Mouse (Mus musculus) kidney, embryonic 14.5 days (tissue): ENCODE results near the gene Klk13. TPM values are rescaled to one million over a fixed set of nuclear protein-coding genes. Genes with fewer than 3 reads are reported as not detected.
"Not testable (repeated sequence)": the region's sequence is repeated elsewhere in the genome, so short reads cannot be mapped to it uniquely, and the experiment has no call there.

Experiments used
- ATAC-seq: fragments of 200-750 bp; cut with Nextera tagmentation; 2 replicates; pipeline ENCODE4 v1.8.0; 2017; ENCODE audit warnings: moderate number of reproducible peaks, mild to moderate bottlenecking, moderate TSS enrichment, moderate library complexity; ENCODE audit not compliant: low FRiP score, low TSS enrichment
- H3K27ac ChIP-seq: fragments of 300-500 bp; sonication (generic); 2 replicates; pipeline ENCODE4 v1.5.1; 2014; ENCODE audit warnings: low read depth, mild to moderate bottlenecking, low read length, moderate library complexity, mixed read lengths
- H3K27me3 ChIP-seq: fragments of 300-500 bp; sonication (generic); 2 replicates; pipeline ENCODE4 v1.6.1; 2014; ENCODE audit warnings: mild to moderate bottlenecking, low read length; ENCODE audit not compliant: control insufficient read depth, insufficient read depth
- H3K36me3 ChIP-seq: fragments of 300-500 bp; sonication (generic); 2 replicates; pipeline ENCODE4 v1.6.1; 2014; ENCODE audit warnings: low read length, mixed read lengths; ENCODE audit not compliant: control insufficient read depth, insufficient read depth
- H3K4me1 ChIP-seq: fragments of 300-500 bp; sonication (generic); 2 replicates; pipeline ENCODE4 v1.6.1; 2014; ENCODE audit warnings: low read length, mixed read lengths; ENCODE audit not compliant: control insufficient read depth, insufficient read depth
- H3K4me2 ChIP-seq: fragments of 300-500 bp; sonication (generic); replicated peaks from 2 replicates; pipeline ENCODE4 v1.6.1; 2014; ENCODE audit warnings: low read depth, mild to moderate bottlenecking, low read length
- H3K4me3 ChIP-seq: fragments of 300-500 bp; sonication (generic); 2 replicates; pipeline ENCODE4 v1.5.1; 2014; ENCODE audit warnings: mild to moderate bottlenecking, low read length
- H3K9ac ChIP-seq: fragments of 300-500 bp; sonication (generic); 2 replicates; pipeline ENCODE4 v1.6.1; 2014; ENCODE audit warnings: low read depth, mild to moderate bottlenecking, low read length, moderate library complexity
- H3K9me3 ChIP-seq: fragments of 300-500 bp; sonication (generic); 2 replicates; pipeline ENCODE4 v1.6.1; 2016; ENCODE audit warnings: low read length; ENCODE audit not compliant: control insufficient read depth
- WGBS: fragments of 180-500 bp; shearing (Covaris S2); extraction: QIAGEN DNeasy Blood & Tissue Kit; methylation state at CpG from one replicate; pipeline ENCODE4 v1.1.7; 2014; 5-methylcytosine and 5-hydroxymethylcytosine counted together
- polyA plus RNA-seq: library from polyadenylated mRNA; unstranded; fragments of >200 nt; fragmentation: Nextera tagmentation; extraction: Ambion mirVana; gene quantifications from 2 replicates; pipeline ENCODE4 v1.2.1, GENCODE M21; 2014

Klk13 gene
- 0.19 and 0.31 TPM in 2 replicates for polyA plus RNA-seq

DNA sequence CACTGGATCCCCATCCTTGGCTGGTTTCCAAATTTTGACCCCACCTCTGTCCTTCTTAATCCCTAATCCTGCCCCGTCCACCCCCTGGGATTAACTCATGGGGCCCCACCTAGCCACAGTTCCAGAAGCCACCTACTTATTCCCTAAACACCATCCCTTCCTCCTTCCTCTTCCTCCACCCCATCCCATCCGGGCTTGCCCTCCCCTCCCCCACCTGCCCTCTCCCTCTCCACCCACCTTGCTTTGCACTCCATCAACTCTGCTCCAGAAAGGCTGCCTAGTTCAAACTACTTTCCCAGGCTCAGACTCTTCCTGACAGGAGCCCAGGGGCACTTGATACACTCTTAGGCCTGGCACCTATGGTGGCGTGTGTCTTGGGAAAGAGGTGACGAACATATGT, at the start of gene Klk13:
TSS of gene Klk13 (plus strand) at position 301 of the 400 bp plus-strand sequence.
- H3K27ac ChIP-seq, result no peak within 1 kb of the TSS
- no peak for ATAC-seq
- WGBS, result 51% methylated on average over 4 of the region's 4 CpGs
- H3K9ac ChIP-seq, result no peak within 1 kb of the TSS
- H3K4me2 ChIP-seq, result peak within 1 kb of the TSS; percentile 22
- H3K9me3 ChIP-seq, result no peaks in the 10 kb centered on the region
- H3K4me3 ChIP-seq, result no peak within 1 kb of the TSS
- H3K4me1 ChIP-seq, result peaks cover 11% of the 10 kb centered on the region
- no peaks in the 10 kb centered on the region for H3K27me3 ChIP-seq
- H3K36me3 ChIP-seq, result no peaks in the 10 kb centered on the region

DNA sequence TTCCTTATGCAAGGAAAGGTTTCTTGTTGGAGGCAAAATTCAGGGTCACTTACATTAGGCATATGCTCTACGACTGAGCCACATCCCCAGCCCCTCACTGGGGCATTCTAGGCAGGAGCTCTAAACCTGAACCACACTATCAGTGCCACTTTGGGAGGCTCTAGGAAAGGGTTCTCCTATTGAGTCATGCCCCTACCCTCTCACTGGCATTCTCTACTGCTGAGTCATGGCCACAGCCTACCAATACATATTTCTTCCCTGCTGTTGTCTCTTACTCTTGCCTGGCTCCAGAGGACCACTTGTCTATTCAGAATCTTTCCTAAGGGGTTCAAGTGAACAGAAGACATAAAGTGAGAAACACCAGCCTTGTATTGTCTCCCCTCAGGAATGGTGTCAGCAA, 49.6 kb upstream of the Klk13 start:
- Histone ChIP-seq H3K4me1 (no peaks in the 10 kb centered on the region), H3K9ac (no peak overlapping the region), H3K4me3 (no peak overlapping the region), H3K36me3 (no peaks in the 10 kb centered on the region), H3K27me3 (no peaks in the 10 kb centered on the region), H3K27ac (no peak overlapping the region), H3K4me2 (no peak overlapping the region), H3K9me3 (no peaks in the 10 kb centered on the region)
- no peak for ATAC-seq
- WGBS, result 88% methylated on average over 1 of the region's 1 CpGs

DNA sequence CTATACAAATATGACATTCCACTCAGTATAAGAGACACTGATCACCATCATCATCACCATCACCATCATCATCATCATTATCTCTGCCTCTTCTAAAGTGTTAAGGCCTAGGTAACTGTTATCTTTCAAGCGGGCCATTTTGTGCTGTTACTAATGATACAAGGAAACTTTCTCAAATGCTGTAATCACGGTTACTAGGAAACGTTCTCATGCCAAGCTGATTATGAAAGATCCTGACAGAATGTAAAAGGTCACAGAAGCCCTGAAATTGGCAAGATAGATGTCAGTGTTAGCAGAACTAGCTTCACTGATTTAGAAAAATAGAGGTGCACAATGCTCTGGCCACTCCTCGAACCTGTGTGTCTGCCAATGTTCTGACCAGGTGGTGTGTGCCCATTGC, 45.1 kb upstream of the Klk13 start:
- ATAC-seq, H3K36me3 ChIP-seq, H3K27me3 ChIP-seq, H3K4me3 ChIP-seq, H3K4me2 ChIP-seq, H3K27ac ChIP-seq, H3K4me1 ChIP-seq, H3K9ac ChIP-seq, H3K9me3 ChIP-seq: not testable (repeated sequence)
- 89% methylated on average over 4 of the region's 4 CpGs for WGBS

DNA sequence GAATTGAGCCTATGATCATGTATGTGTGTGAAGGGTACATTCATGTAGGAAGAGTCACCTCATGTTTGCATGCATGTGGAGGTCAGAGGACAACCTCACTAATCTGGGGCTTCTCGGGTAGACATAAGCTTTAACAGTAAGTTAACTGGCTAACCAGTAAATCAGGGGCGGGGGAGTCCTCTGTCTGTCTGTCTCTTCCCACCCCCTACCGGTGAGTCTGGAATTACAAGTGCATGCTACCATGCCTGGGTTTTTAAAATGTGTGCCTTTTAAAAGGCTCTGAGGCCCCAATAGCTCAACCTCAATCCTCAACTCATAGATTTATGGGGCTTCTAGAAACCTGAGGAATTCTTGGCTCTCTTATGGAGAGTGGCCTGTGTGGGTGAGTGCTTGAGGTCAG, 43.8 kb upstream of the Klk13 start:
- Histone ChIP-seq H3K27ac (no peak overlapping the region), H3K27me3 (no peaks in the 10 kb centered on the region), H3K4me2 (no peak overlapping the region), H3K9me3 (no peaks in the 10 kb centered on the region), H3K36me3 (no peaks in the 10 kb centered on the region), H3K4me1 (peaks cover 6% of the 10 kb centered on the region; the same call in 1 of the 2 replicates), H3K4me3 (no peak overlapping the region), H3K9ac (no peak overlapping the region)
- 15% methylated on average over 3 of the region's 3 CpGs for WGBS
- ATAC-seq, result no peak

DNA sequence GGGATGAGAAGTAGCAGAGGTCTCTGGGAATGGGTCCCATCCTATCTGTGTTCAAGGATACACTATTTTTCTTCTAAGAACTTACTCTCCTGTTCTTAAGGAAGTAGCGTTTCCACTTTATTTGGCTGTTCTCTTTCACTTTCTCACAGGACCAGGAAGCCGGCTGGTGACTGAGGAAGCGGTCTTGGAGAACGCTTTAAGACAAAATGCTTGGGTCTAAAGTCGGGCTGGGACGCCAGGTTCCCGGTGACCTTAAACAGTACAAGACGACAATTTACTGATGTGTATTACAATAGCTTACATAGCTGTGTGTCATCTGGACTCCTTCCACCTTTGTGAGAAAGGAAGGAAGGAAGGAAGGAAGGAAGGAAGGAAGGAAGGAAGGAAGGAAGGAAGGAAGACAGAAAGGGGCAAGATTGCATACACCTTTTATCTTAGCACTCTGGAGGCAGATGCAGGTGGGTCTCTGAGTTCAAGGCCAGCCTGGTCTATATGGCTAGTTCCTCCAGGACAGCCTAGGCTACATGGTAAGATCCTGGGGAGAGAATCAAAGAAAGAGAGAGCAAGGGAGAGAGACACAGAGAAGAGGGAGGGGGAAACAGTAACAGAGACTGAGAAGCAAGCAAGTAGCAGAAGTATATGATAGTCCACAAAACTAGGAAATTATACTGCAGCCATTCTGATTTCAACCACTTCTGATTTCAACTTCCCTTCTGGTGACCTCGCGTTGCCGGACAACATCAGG, 41.1 kb upstream of the Klk13 start:
- peak; percentile 36 for ATAC-seq
- Histone ChIP-seq H3K27me3 (no peaks in the 10 kb centered on the region), H3K36me3 (peaks cover 15% of the 10 kb centered on the region), H3K4me1 (peaks cover 6% of the 10 kb centered on the region; the same call in 1 of the 2 replicates), H3K9ac (peak overlapping the region; percentile 32; the same call in 1 of the 2 replicates), H3K4me2 (peak overlapping the region; percentile 59), H3K9me3 (0 out of 2 replicates have a peak, but pooled peaks cover 5% of the 10 kb centered on the region), H3K27ac (no peak overlapping the region), H3K4me3 (peak overlapping the region; percentile 80)
- 68% methylated on average over 11 of the region's 11 CpGs for WGBS

DNA sequence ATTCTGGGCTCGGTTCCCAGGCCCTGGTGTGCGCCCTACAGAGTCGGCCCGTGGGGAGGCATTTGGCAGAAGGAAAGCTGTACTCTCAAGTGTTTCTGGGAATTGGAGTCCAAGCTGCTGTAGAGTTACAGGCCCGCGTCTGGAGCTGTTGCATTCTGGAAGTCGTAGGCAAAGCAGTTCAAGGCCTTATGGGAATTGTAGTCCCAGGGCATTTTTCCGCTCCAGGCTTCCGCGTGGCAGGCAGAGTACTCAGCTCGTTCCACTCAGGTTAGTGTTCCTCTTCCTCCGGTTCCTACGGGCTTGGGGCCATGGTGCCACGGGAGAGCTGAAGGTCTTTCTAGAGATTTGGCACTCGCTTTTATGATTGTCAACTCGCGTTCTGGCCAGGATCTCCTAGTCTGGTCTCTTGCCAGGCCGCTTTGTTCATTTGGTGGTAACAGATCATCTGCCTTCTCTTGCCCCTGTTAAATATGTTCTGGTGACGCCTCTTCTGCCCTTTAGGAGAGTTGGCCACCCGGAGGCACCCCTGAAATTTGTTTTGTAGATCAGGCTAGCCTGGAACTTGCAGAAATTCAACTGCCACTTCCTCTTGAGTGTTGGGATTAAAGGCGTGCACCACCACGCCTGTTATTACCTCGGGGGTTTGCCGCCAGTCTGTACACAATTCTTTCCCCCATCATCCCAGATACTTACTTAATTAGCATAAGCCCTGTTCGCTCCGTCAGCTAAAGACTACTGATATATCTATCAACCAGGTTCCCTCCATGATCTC, 40.4 kb upstream of the Klk13 start, which contains the start of gene Ctu1:
TSS of gene Ctu1 (plus strand) at position 208 of the 772 bp plus-strand sequence.
- Histone ChIP-seq H3K4me3 (peak within 1 kb of the TSS; percentile 80), H3K27me3 (no peaks in the 10 kb centered on the region), H3K9me3 (0 out of 2 replicates have a peak, but pooled peaks cover 9% of the 10 kb centered on the region), H3K9ac (peak within 1 kb of the TSS; percentile 81), H3K27ac (peak within 1 kb of the TSS; percentile 20; the same call in 1 of the 2 replicates), H3K4me1 (peaks cover 6% of the 10 kb centered on the region; the same call in 1 of the 2 replicates), H3K4me2 (peak within 1 kb of the TSS; percentile 59), H3K36me3 (peaks cover 23% of the 10 kb centered on the region)
- ATAC-seq, result peak; percentile 96
- under 1% methylated on average over 26 of the region's 26 CpGs for WGBS

DNA sequence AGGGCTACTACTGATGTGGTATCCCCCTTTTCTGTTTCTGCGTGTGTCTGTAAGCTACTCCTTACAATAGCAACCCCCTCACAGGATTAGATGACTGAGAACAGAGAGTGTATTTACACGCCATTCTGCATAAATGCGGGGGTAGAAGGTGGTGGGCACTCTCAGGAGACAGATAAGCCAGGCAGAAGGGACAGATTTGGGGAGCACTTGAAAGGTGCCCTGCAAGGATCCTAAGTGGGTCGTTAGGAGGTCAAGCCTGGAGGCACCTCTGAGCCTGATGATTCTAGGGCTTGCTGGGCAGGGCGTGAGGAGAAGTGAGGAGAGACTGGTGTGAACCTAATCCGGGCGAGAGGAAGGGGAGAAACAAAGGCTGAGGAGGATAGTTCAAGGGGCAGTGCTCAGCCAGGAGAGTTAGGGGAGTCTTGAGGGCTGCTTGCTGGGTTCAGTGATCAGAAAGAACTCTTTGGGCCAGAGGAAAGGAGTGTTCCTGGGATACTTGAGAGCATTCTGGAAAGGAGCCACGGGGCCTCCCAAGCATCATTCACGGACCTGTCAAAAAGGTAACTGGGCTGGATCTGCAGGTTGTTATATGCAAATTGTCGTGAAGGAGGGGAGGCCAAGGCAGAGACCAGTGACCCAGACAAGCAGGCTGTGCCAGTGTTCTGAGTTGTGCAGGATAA, 39.6 kb upstream of the Klk13 start:
- WGBS, result 10% methylated on average over 10 of the region's 10 CpGs
- H3K27me3 ChIP-seq, result no peaks in the 10 kb centered on the region
- H3K4me1 ChIP-seq, result peaks cover 6% of the 10 kb centered on the region; the same call in 1 of the 2 replicates
- H3K9ac ChIP-seq, result peak overlapping the region; percentile 81
- H3K36me3 ChIP-seq, result peaks cover 30% of the 10 kb centered on the region
- peak overlapping the region; percentile 80 for H3K4me3 ChIP-seq
- H3K4me2 ChIP-seq, result peak overlapping the region; percentile 59
- peak; percentile 20; the same call in 1 of the 2 replicates for ATAC-seq
- 0 out of 2 replicates have a peak, but pooled peaks cover 9% of the 10 kb centered on the region for H3K9me3 ChIP-seq
- H3K27ac ChIP-seq, result peak overlapping the region; percentile 20; the same call in 1 of the 2 replicates

DNA sequence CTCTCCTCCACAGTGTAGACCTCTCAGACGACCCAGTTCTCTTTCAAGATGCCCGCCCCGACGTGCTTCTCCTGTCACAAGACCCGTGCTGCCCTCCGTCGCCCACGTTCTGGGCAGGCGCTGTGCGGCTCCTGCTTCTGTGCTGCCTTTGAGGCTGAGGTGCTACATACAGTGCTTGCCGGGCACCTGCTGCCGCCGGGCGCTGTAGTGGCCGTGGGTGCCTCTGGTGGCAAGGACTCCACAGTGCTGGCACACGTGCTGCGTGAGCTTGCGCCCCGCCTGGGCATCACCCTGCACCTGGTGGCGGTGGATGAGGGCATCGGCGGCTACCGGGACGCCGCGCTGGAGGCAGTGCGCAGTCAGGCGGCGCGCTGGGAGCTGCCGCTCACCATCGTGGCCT, 37.3 kb upstream of the Klk13 start:
- H3K36me3 ChIP-seq, result peaks cover 36% of the 10 kb centered on the region
- 0 out of 2 replicates have a peak, but pooled peaks cover 9% of the 10 kb centered on the region for H3K9me3 ChIP-seq
- no peak overlapping the region for H3K4me2 ChIP-seq
- peaks cover 6% of the 10 kb centered on the region; the same call in 1 of the 2 replicates for H3K4me1 ChIP-seq
- WGBS, result 91% methylated on average over 32 of the region's 32 CpGs
- no peak overlapping the region for H3K4me3 ChIP-seq
- no peaks in the 10 kb centered on the region for H3K27me3 ChIP-seq
- H3K27ac ChIP-seq, result no peak overlapping the region
- no peak for ATAC-seq
- H3K9ac ChIP-seq, result no peak overlapping the region
